Mouse (Mus musculus): ENCODE measurements around the gene E2f1.

GRCm38 (mm10) chr2:154543567-154544347 is 25.9 kb downstream of the E2f1 start:
- no peak for TF ChIP-seq POLR2A (IDR thresholded peaks at IDR 0.05; ENCODE audit: extremely low read depth, insufficient read depth, low read length)
- TF ChIP-seq CTCF (IDR thresholded peaks at IDR 0.05; ENCODE audit: extremely low read depth, insufficient read depth, low read length), result no peak

All from cortical plate, adult 2 months (tissue).